Mouse (Mus musculus): Measurements from ENCODE around the gene Crat.

- TF ChIP-seq CTCF (IDR thresholded peaks at IDR 0.05; ENCODE audit: low read depth, low read length) = no peak
- TF ChIP-seq POLR2A (IDR thresholded peaks at IDR 0.05; ENCODE audit: extremely low read depth, insufficient read depth, low read length) = no peak
Observed at GRCm38 (mm10) chr2:30416649-30416965, 994 bp upstream of the Crat start.
